Mouse (Mus musculus) lung, postnatal 0 days (tissue): ENCODE measurements at regions not wholly inside any gene's neighbourhood (a gene's known extent, or its start where the extent isn't known, plus 50 kb on each side); places are given as distances from the start of the nearest gene placed in this dataset.

Experiments
- ATAC-seq: fragments of 200-750 bp; cut with Nextera tagmentation; 2 replicates; pipeline ENCODE4 v1.8.0; 2017; ENCODE audit warnings: moderate library complexity
- DNase-seq: peaks from one replicate; pipeline ENCODE4 v3.0.0-alpha.2; 2016; ENCODE audit warnings: low spot score
- H3K27ac ChIP-seq: fragments of 300-500 bp; sonication (generic); 2 replicates; pipeline ENCODE4 v1.5.1; 2014; ENCODE audit warnings: antibody characterized with exemption, mild to moderate bottlenecking, low read length, mixed read lengths
- H3K27me3 ChIP-seq: fragments of 300-500 bp; sonication (generic); replicated peaks from 2 replicates; pipeline ENCODE4 v1.6.1; 2014; ENCODE audit warnings: low read length, mixed read lengths; ENCODE audit not compliant: insufficient read depth
- H3K36me3 ChIP-seq: fragments of 300-500 bp; sonication (generic); 2 replicates; pipeline ENCODE4 v1.6.1; 2014; ENCODE audit warnings: low read length, mixed read lengths; ENCODE audit not compliant: insufficient read depth
- H3K4me1 ChIP-seq: fragments of 300-500 bp; sonication (generic); 2 replicates; pipeline ENCODE4 v1.6.1; 2014; ENCODE audit warnings: antibody characterized with exemption, low read depth, low read length, mixed read lengths; ENCODE audit not compliant: insufficient read depth
- H3K4me2 ChIP-seq: fragments of 300-500 bp; sonication (generic); replicated peaks from 2 replicates; pipeline ENCODE4 v1.6.1; 2014; ENCODE audit warnings: low read depth, mild to moderate bottlenecking, low read length, moderate library complexity, mixed read lengths
- H3K4me3 ChIP-seq: fragments of 300-500 bp; sonication (generic); 2 replicates; pipeline ENCODE4 v1.5.1; 2014; ENCODE audit warnings: low read depth, low read length
- H3K9ac ChIP-seq: fragments of 300-500 bp; sonication (generic); replicated peaks from 2 replicates; pipeline ENCODE4 v1.6.1; 2014; ENCODE audit warnings: low read depth, mild to moderate bottlenecking
- H3K9me3 ChIP-seq: fragments of 300-500 bp; sonication (generic); 2 replicates; pipeline ENCODE4 v1.6.1; 2016; ENCODE audit warnings: low read length, mixed read lengths
- CTCF ChIP-seq: IDR thresholded peaks from 2 replicates; pipeline ENCODE4 v1.5.1; 2016; ENCODE audit warnings: antibody characterized with exemption, mild to moderate bottlenecking
- EP300 ChIP-seq: IDR thresholded peaks from 2 replicates; pipeline ENCODE4 v1.6.1; 2016; ENCODE audit warnings: antibody characterized with exemption, mild to moderate bottlenecking, control low read depth
- WGBS: fragments of 180-500 bp; shearing (Covaris S2); extraction: QIAGEN DNeasy Blood & Tissue Kit; methylation state at CpG from one replicate; pipeline ENCODE4 v1.1.7; 2014; 5-methylcytosine and 5-hydroxymethylcytosine counted together

DNA sequence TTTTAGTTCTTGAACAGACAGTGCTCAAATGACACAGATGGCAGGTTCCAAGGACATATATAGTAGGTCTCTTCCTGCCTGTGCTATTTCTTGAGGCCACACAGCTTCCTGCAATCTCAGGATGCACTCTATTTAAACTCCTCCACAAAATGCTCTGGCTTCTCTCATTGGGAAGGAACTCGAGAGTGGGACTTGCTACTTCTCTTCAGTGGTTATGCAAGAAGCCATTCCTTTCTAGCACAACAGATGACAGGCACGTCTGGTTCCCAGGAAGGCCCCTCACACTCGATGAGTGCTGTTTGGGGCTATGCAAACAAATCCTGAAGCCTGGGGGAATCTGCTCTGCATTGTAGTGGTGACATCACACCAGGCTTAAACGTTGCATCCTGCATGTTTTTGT is 425.6 kb upstream of the Kazn start:
- H3K4me1 ChIP-seq, result no peaks in the 10 kb centered on the region
- no peaks in the 10 kb centered on the region for H3K36me3 ChIP-seq
- no peak for DNase-seq
- TF ChIP-seq CTCF, result no peak
- TF ChIP-seq EP300, result no peak
- H3K27ac ChIP-seq, result no peak overlapping the region
- no peaks in the 10 kb centered on the region for H3K27me3 ChIP-seq
- H3K4me3 ChIP-seq, result no peak overlapping the region
- H3K9ac ChIP-seq, result no peak overlapping the region
- 29% methylated on average over 4 of the region's 4 CpGs for WGBS
- ATAC-seq, result no peak
- no peak overlapping the region for H3K4me2 ChIP-seq
- no peaks in the 10 kb centered on the region for H3K9me3 ChIP-seq

DNA sequence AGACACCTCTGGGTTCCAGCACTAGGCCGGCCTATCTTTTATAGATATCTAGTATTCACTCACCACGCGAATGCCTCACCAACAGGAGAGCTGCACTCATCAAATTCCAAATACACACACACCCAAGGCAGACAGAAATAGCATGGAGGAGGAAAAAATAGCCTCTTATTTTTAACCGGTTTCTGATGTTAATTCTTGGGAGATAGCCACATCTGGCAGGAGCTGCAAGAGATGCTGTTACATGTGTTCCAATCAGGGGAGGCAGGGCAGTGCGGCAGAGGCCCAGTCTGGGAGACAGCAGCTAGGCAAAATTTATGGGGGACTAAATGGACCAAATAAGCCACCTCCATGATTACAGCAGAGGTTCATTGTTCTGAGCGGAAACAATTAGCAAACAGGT is 419.0 kb upstream of the Kazn start:
- no peak overlapping the region for H3K4me2 ChIP-seq
- no peak for TF ChIP-seq CTCF
- H3K9ac ChIP-seq, result no peak overlapping the region
- no peaks in the 10 kb centered on the region for H3K4me1 ChIP-seq
- WGBS, result 84% methylated on average over 6 of the region's 6 CpGs
- DNase-seq (no peak), ATAC-seq (no peak)
- H3K27ac ChIP-seq, result no peak overlapping the region
- no peaks in the 10 kb centered on the region for H3K36me3 ChIP-seq
- H3K9me3 ChIP-seq, result no peaks in the 10 kb centered on the region
- no peak overlapping the region for H3K4me3 ChIP-seq
- H3K27me3 ChIP-seq, result no peaks in the 10 kb centered on the region

DNA sequence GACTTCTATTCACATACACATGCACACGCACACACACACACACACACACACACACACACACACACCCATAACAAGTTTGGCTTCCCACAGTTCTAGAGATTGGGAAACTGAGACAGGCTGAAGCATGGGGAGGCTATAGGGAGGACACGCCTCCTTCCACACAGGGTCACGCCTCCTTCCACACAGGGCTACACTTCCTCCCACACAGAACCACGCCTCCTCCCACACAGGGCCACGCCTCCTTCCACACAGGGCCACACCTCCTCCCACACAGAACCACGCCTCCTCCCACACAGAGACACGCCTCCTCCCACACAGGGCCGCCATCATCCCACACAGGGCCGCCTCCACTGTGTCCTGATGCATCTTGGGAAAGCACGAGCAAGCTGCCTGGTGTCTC is 401.9 kb upstream of the Kazn start:
- H3K27me3 ChIP-seq, result no peaks in the 10 kb centered on the region

DNA sequence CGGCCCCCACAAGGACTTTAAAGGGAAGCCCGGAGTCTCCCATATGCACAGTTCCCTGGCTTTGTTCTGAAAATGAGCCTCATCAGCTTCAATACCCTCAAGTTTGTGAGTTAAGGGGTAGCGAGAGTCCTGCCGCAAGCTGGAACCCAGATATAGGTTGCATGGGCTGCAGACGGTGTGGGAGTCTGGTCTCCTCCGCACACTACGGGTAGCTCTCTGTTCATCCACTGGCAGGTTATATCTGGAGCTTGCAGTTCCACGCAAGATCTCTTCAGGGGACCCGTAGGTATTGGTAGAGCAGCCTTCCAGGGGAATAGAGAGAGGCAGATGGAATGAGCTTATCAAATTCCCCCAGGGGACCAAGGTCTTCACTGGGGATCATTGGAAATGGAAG is 400.1 kb upstream of the Kazn start:
- 78% methylated on average over 9 of the region's 9 CpGs for WGBS
- Histone ChIP-seq H3K4me2 (no peak overlapping the region), H3K4me3 (no peak overlapping the region), H3K36me3 (no peaks in the 10 kb centered on the region), H3K4me1 (no peaks in the 10 kb centered on the region), H3K9ac (no peak overlapping the region), H3K27ac (no peak overlapping the region), H3K27me3 (no peaks in the 10 kb centered on the region), H3K9me3 (no peaks in the 10 kb centered on the region)
- DNase-seq (no peak), ATAC-seq (no peak)
- TF ChIP-seq EP300 (no peak), CTCF (no peak)

More for the DNA sequence above, 401.9 kb upstream of the Kazn start:
- ATAC-seq, result no peak
- Histone ChIP-seq H3K9ac (no peak overlapping the region), H3K4me2 (no peak overlapping the region), H3K36me3 (no peaks in the 10 kb centered on the region), H3K9me3 (no peaks in the 10 kb centered on the region), H3K4me1 (no peaks in the 10 kb centered on the region), H3K4me3 (no peak overlapping the region), H3K27ac (no peak overlapping the region)
- WGBS, result 90% methylated on average over 10 of the region's 10 CpGs
- TF ChIP-seq CTCF (no peak), EP300 (no peak)
- DNase-seq, result no peak

DNA sequence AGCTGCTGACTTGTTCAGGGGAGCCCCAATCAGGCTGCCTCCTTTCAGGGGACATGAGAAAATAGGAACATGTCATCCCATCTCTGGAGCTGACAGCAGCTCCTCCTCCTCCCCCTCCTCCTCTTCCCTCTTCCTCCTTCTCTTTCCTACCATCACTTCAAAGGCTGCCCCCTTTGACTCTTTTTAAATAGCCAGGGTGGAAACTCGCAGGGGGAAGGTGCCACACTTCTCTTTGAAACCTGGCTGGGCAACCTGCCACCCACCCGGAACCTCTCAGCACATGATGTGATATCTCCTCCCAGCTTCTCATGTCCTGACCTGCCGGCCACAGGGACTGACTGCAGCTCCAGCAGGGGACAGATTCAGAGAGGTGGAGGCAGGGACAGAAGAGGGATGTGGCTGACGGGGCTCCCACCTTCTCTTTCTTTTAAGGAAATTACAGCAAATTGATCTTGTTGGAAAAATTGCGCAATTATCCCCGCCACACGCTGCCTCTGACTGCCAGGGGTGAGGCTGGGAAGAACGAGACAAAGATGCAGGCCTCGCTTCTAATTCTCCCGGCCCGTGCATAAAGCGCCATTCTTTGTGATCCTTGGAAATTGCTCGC is 399.6 kb upstream of the Kazn start:
- H3K4me2 ChIP-seq, result no peak overlapping the region
- 37% methylated on average over 13 of the region's 13 CpGs for WGBS
- ATAC-seq, result no peak
- DNase-seq, result no peak
- H3K9ac ChIP-seq, result no peak overlapping the region
- H3K27me3 ChIP-seq, result no peaks in the 10 kb centered on the region
- no peaks in the 10 kb centered on the region for H3K36me3 ChIP-seq
- H3K4me1 ChIP-seq, result no peaks in the 10 kb centered on the region
- H3K9me3 ChIP-seq, result no peaks in the 10 kb centered on the region
- TF ChIP-seq CTCF (no peak), EP300 (no peak)
- H3K4me3 ChIP-seq, result no peak overlapping the region
- no peak overlapping the region for H3K27ac ChIP-seq

DNA sequence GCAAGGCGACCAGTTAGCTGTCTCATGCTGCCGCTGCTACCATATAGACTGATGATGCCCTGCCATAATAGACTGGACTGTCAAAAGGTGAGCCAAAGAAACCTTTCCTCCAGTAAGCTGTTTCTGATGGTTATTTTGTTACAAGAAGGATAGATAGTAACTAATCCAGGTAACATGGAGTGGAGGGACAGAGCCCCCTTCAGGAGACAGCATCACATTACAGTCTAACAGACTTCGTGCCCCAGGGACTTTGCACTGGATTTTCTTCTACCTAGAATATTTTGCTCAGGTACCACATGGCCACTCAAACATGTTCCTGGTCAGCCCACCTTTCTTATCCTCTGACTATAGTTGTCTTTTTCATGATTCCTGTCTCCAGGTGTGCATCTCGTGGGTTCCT is 398.9 kb upstream of the Kazn start:
- 86% methylated on average over 4 of the region's 4 CpGs for WGBS
- Histone ChIP-seq H3K27me3 (no peaks in the 10 kb centered on the region), H3K4me1 (no peaks in the 10 kb centered on the region), H3K27ac (no peak overlapping the region), H3K4me3 (no peak overlapping the region), H3K9me3 (no peaks in the 10 kb centered on the region), H3K9ac (no peak overlapping the region), H3K36me3 (no peaks in the 10 kb centered on the region), H3K4me2 (no peak overlapping the region)
- DNase-seq (no peak), ATAC-seq (no peak)
- TF ChIP-seq CTCF (peak; percentile 32), EP300 (no peak)

DNA sequence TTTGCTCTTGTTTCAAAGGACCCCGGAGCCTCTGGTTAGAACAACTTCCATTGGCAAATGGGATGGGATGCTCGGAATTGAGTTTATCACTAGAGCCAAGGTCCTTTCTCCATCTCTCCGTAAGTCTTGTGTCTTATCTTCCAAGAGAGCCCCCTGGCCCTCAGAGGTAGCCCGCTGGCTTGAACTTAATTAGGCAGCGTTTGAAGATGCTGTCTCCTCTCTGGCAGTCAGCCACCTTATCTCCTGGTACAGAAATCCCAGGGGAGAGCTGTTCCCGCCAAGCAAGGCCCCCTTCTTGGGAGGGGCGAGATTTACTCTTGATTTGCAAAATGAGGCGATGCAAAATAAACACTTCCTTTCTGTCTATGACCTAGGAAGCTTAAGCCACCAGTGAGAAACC is 395.2 kb upstream of the Kazn start:
- H3K9ac ChIP-seq, result no peak overlapping the region
- H3K36me3 ChIP-seq, result no peaks in the 10 kb centered on the region
- no peaks in the 10 kb centered on the region for H3K4me1 ChIP-seq
- TF ChIP-seq EP300 (no peak), CTCF (no peak)
- WGBS, result 33% methylated on average over 8 of the region's 8 CpGs
- H3K27me3 ChIP-seq, result no peaks in the 10 kb centered on the region
- no peak overlapping the region for H3K4me3 ChIP-seq
- H3K4me2 ChIP-seq, result no peak overlapping the region
- H3K9me3 ChIP-seq, result no peaks in the 10 kb centered on the region
- no peak for ATAC-seq
- DNase-seq, result no peak
- no peak overlapping the region for H3K27ac ChIP-seq
